In genomic region chr1:194753168-194753567, GRCm38 (mm10) we compare ENCODE assay signal across 9 mouse cellular contexts.
DNase-seq lines count a peak whose midpoint lies in the region; ATAC-seq and TF ChIP-seq lines count a peak whose summit lies in the region.
"Had no signal": no experiment of that assay in that cellular context is flagged by ENCODE, and none has a peak within 500 bp of the region (broad histone marks: within the 10 kb centered on the region; RNA-seq: fewer than 3 reads in every experiment).

No protein-coding gene starts in this region.

- H3K4me1 ChIP-seq in heart, postnatal 0 days (ENCODE audit: control insufficient read depth, insufficient read depth): no peaks in the 10 kb centered on the region
- no peaks in the 10 kb centered on the region for H3K4me1 ChIP-seq in limb, embryonic 11.5 days (ENCODE audit: control insufficient read depth, insufficient read depth, low read length)
- H3K4me1 ChIP-seq: embryonic facial prominence, embryonic 13.5 days had no signal

- no peaks in the 10 kb centered on the region for H3K27me3 ChIP-seq in heart, postnatal 0 days (ENCODE audit: control insufficient read depth, insufficient read depth, low read length)
- no peaks in the 10 kb centered on the region for H3K27me3 ChIP-seq in limb, embryonic 11.5 days (ENCODE audit: control insufficient read depth, insufficient read depth, low read length)
- H3K27me3 ChIP-seq: embryonic facial prominence, embryonic 13.5 days; neural tube, embryonic 13.5 days had no signal

- no peak overlapping the region for H3K4me2 ChIP-seq in heart, postnatal 0 days (ENCODE audit: low read depth, low read length)
- no peak overlapping the region for H3K4me2 ChIP-seq in limb, embryonic 11.5 days (ENCODE audit: low read depth, severe bottlenecking)
- H3K4me2 ChIP-seq: embryonic facial prominence, embryonic 13.5 days; neural tube, embryonic 13.5 days had no signal

- H3K27ac ChIP-seq in heart, postnatal 0 days (ENCODE audit: low read depth): no peak overlapping the region
- no peak overlapping the region for H3K27ac ChIP-seq in limb, embryonic 11.5 days (replicated peaks; ENCODE audit: low read depth, low read length)
- H3K27ac ChIP-seq: embryonic facial prominence, embryonic 13.5 days; neural tube, embryonic 13.5 days had no signal

- H3K36me3 ChIP-seq in heart, postnatal 0 days (replicated peaks; ENCODE audit: control insufficient read depth, insufficient read depth, low read length): peaks cover 61% of the 10 kb centered on the region
- no peaks in the 10 kb centered on the region for H3K36me3 ChIP-seq in limb, embryonic 11.5 days (ENCODE audit: control insufficient read depth, insufficient read depth, low read length)

- TF ChIP-seq CTCF in heart, postnatal 0 days (IDR thresholded peaks at IDR 0.05; ENCODE audit: low read depth): peak; percentile 62

- no peak for ATAC-seq in heart, postnatal 0 days (ENCODE audit: insufficient read depth, low read depth)
- 0 out of 2 replicates have a peak, but pooled peaks have one; percentile 54 for ATAC-seq in limb, embryonic 11.5 days (ENCODE audit: insufficient number of reproducible peaks, low FRiP score, low TSS enrichment, low read depth)

- TF ChIP-seq EP300 in heart, postnatal 0 days (IDR thresholded peaks at IDR 0.05; ENCODE audit: low read depth): no peak

- peak; percentile 43 for DNase-seq in kidney, adult 9 months
- no peak for DNase-seq in kidney, adult 11 months
- peak; percentile 33 for DNase-seq in R1 (ENCODE audit: low read depth, low spot score)
- DNase-seq in cerebellum, postnatal 4 days (ENCODE audit: low spot score in 2 of 2): peak; percentile 51 to 67
- DNase-seq in heart, postnatal 0 days (ENCODE audit: low spot score): no peak
- DNase-seq in limb, embryonic 11.5 days (ENCODE audit: low spot score): peak; percentile 68
- peak; percentile 66 to 77 for DNase-seq in right cerebral cortex, adult 2 months (ENCODE audit: low spot score in 2 of 2)

- no peak overlapping the region for H3K4me3 ChIP-seq in heart, postnatal 0 days (ENCODE audit: low read depth, low read length)
- no peak overlapping the region for H3K4me3 ChIP-seq in limb, embryonic 11.5 days (ENCODE audit: low read depth, low read length)
- H3K4me3 ChIP-seq: embryonic facial prominence, embryonic 13.5 days; neural tube, embryonic 13.5 days had no signal

- 54% methylated on average over 2 of the region's 2 CpGs for WGBS in heart, postnatal 0 days
- WGBS in limb, embryonic 11.5 days: 52% methylated on average over 2 of the region's 2 CpGs

- no peak overlapping the region for H3K9ac ChIP-seq in heart, postnatal 0 days (replicated peaks; ENCODE audit: low read depth, low read length)
- H3K9ac ChIP-seq in limb, embryonic 11.5 days (ENCODE audit: low read length): no peak overlapping the region
- H3K9ac ChIP-seq: embryonic facial prominence, embryonic 13.5 days; neural tube, embryonic 13.5 days had no signal

- H3K9me3 ChIP-seq in heart, postnatal 0 days (replicated peaks; ENCODE audit: control insufficient read depth, low read length): no peaks in the 10 kb centered on the region
- H3K9me3 ChIP-seq in limb, embryonic 11.5 days (ENCODE audit: control insufficient read depth, low read length): no peaks in the 10 kb centered on the region
- H3K9me3 ChIP-seq: embryonic facial prominence, embryonic 13.5 days; neural tube, embryonic 13.5 days had no signal

Comparison
In these comparisons a context has a peak if more than half of its experiments do, and no peak if none do; other contexts are left out.
1. DNase-seq: peak in kidney, adult 9 months (single experiment), R1 (single experiment), cerebellum, postnatal 4 days (2 of 2), limb, embryonic 11.5 days (single experiment) and right cerebral cortex, adult 2 months (2 of 2); none in kidney, adult 11 months (single experiment) and heart, postnatal 0 days (single experiment).